Mouse (Mus musculus) thymus, adult 2 months (tissue): ENCODE data around the gene Tmem170b.

ENCODE experiments used
- CTCF ChIP-seq: fragments of 200-500 bp; IDR thresholded peaks from 2 replicates; pipeline ENCODE4 v1.5.1; 2012; ENCODE audit warnings: mild to moderate bottlenecking, control low read depth, low read length, moderate library complexity, borderline replicate concordance; ENCODE audit not compliant: control insufficient read depth, poor library complexity, insufficient read depth; ENCODE audit errors: extremely low read depth
- POLR2A ChIP-seq: fragments of 200-500 bp; IDR thresholded peaks from 2 replicates; pipeline ENCODE4 v1.6.1; 2012; ENCODE audit warnings: mild to moderate bottlenecking, low read length, control low read depth, moderate library complexity; ENCODE audit not compliant: control insufficient read depth, poor library complexity, insufficient read depth; ENCODE audit errors: extremely low read depth

GRCm38 (mm10) chr13:41569776-41570175 is 35.9 kb upstream of the Tmem170b start:
- TF ChIP-seq POLR2A, result no peak
- TF ChIP-seq CTCF, result no peak
